Mouse (Mus musculus) myocyte (in vitro differentiated cells): ENCODE results near the gene Hc. TPM values are rescaled to one million over a fixed set of nuclear protein-coding genes. Genes with fewer than 3 reads are reported as not detected.

ENCODE experiments used
- H3K27me3 ChIP-seq: one replicate; pipeline ENCODE4 v1.6.1; 2011; ENCODE audit not compliant: control insufficient read depth, insufficient read depth, insufficient read length
- H3K36me3 ChIP-seq: one replicate; pipeline ENCODE4 v1.6.1; 2011; ENCODE audit not compliant: control insufficient read depth, insufficient read depth
- H3K4me2 ChIP-seq: one replicate; pipeline ENCODE4 v1.6.1; 2011; ENCODE audit warnings: low read depth, control low read depth
- H3K4me3 ChIP-seq: one replicate; pipeline ENCODE4 v1.5.1; 2011; ENCODE audit warnings: mild to moderate bottlenecking, control low read depth, moderate library complexity
- H3K79me2 ChIP-seq: one replicate; pipeline ENCODE4 v1.6.1; 2011; ENCODE audit not compliant: control insufficient read depth, insufficient read depth
- H3ac ChIP-seq: one replicate; pipeline ENCODE4 v1.6.1; 2011; ENCODE audit not compliant: control insufficient read depth, insufficient read length
- CEBPB ChIP-seq: IDR thresholded peaks from 2 replicates; pipeline ENCODE4 v1.6.1; 2011; ENCODE audit warnings: mild to moderate bottlenecking, moderate library complexity; ENCODE audit not compliant: poor library complexity, insufficient read depth, severe bottlenecking
- E2F4 ChIP-seq: IDR thresholded peaks from one replicate; pipeline ENCODE4 v1.6.1; 2011; ENCODE audit warnings: mild to moderate bottlenecking, control low read depth, moderate library complexity; ENCODE audit not compliant: insufficient read depth
- MAX ChIP-seq: IDR thresholded peaks from one replicate; pipeline ENCODE4 v1.6.1; 2011; ENCODE audit warnings: low read depth, mild to moderate bottlenecking, control low read depth
- MYOD1 ChIP-seq, 3 experiments: IDR thresholded peaks; one replicate each; pipeline ENCODE4 v1.6.1; 2011; ENCODE audit warnings: control low read depth in 2 of 3, low read depth in 2 of 3, mild to moderate bottlenecking in 2 of 3, moderate library complexity in 1 of 3; ENCODE audit not compliant: insufficient read length in 2 of 3, control insufficient read depth in 1 of 3
- MYOG ChIP-seq, 3 experiments: IDR thresholded peaks; one replicate each; pipeline ENCODE4 v1.6.1; 2011; ENCODE audit warnings: control low read depth in 2 of 3, low read depth in 2 of 3, mild to moderate bottlenecking in 2 of 3; ENCODE audit not compliant: insufficient read length in 2 of 3, control insufficient read depth in 1 of 3, insufficient read depth in 1 of 3
- POLR2A ChIP-seq: IDR thresholded peaks from one replicate; pipeline ENCODE4 v1.6.1; 2011; ENCODE audit warnings: low read depth, mild to moderate bottlenecking, control low read depth, moderate library complexity; ENCODE audit not compliant: insufficient read length
- POLR2AphosphoS2 ChIP-seq: IDR thresholded peaks from one replicate; pipeline ENCODE4 v1.6.1; 2011; ENCODE audit warnings: low read depth, control low read depth; ENCODE audit not compliant: insufficient read length
- REST ChIP-seq: IDR thresholded peaks from one replicate; pipeline ENCODE4 v1.6.1; 2011; ENCODE audit warnings: mild to moderate bottlenecking, control low read depth, moderate library complexity; ENCODE audit not compliant: insufficient read depth, insufficient read length
- SRF ChIP-seq: IDR thresholded peaks from one replicate; pipeline ENCODE4 v1.6.1; 2011; ENCODE audit warnings: low read depth; ENCODE audit not compliant: control insufficient read depth, insufficient read length
- TCF12 ChIP-seq: IDR thresholded peaks from one replicate; pipeline ENCODE4 v1.6.1; 2011; ENCODE audit warnings: mild to moderate bottlenecking, control low read depth; ENCODE audit not compliant: poor library complexity, insufficient read depth, severe bottlenecking
- TCF3 ChIP-seq: IDR thresholded peaks from one replicate; pipeline ENCODE4 v1.6.1; 2011; ENCODE audit warnings: low read depth, control low read depth; ENCODE audit not compliant: insufficient read length
- USF1 ChIP-seq: IDR thresholded peaks from one replicate; pipeline ENCODE4 v1.6.1; 2011; ENCODE audit warnings: low read depth, mild to moderate bottlenecking, control low read depth, moderate library complexity
- polyA plus RNA-seq: library from polyadenylated mRNA; unstranded; fragments of >200 nt; fragmentation: generic; extraction: Trizol; gene quantifications from one replicate; pipeline ENCODE4 v1.2.1, GENCODE M21; 2012; ENCODE audit warnings: missing spikeins

Hc gene
- polyA plus RNA-seq: not detected

DNA sequence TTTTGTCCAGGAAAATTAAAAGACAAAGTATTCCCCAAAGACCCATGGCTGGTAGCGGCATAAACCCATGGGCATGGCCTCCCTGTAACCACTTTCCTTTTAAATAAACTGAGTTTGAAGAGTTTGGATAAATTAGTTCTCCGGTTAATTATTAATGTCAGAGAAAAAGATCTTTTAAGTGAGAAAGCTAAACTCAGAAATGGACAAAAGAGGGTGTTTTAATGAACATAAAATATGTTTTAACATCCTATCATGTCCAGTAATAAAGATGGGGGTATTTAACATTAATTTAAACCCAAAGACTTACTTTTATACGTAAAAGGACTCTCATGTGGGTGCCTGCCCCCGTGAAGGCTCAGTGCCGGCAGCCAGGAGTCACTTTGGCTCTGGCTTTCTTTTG, at the start of gene Hc:
Gene Hc, minus strand, starts transcription at position 101 of the 400 bp plus-strand sequence.
- no peak for TF ChIP-seq CEBPB
- no peak for TF ChIP-seq TCF12
- no peak for TF ChIP-seq SRF
- no peak for TF ChIP-seq MYOG (IDR thresholded peaks at IDR 0.05; ENCODE audit: control insufficient read depth in 1 of 3, insufficient read depth in 1 of 3, insufficient read length in 2 of 3, low read depth in 2 of 3)
- no peak for TF ChIP-seq MYOD1 (IDR thresholded peaks at IDR 0.05; ENCODE audit: control insufficient read depth in 1 of 3, insufficient read length in 2 of 3, low read depth in 2 of 3)
- TF ChIP-seq USF1: no peak
- no peak for TF ChIP-seq POLR2AphosphoS2
- TF ChIP-seq E2F4: no peak
- TF ChIP-seq POLR2A: no peak
- TF ChIP-seq TCF3: no peak
- TF ChIP-seq MAX: no peak
- TF ChIP-seq REST: no peak
- Histone ChIP-seq H3ac (no peak within 1 kb of the TSS), H3K4me2 (no peak within 1 kb of the TSS), H3K27me3 (peaks cover 3% of the 10 kb centered on the region), H3K79me2 (no peaks in the 10 kb centered on the region), H3K4me3 (no peak within 1 kb of the TSS), H3K36me3 (no peaks in the 10 kb centered on the region)

DNA sequence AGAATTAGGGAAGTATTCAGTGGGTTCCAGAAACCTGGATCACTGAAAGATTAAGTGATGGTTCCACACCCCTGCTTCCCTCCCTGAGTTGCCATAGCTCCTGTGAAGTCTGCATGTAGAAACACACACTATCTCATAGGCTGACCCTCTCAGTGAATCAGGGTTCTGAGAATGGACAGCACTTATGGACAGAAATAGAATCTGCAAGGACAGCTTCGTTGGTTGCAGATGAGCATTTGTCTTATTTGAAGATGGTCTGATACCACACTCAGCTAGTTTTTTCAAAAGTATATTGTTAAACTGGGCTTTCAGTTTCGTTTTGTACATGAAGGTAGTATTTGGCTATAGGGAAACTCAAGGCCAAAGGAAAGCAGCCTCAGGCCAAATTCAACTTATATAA, 49.3 kb upstream of the Hc start:
- H3K27me3 ChIP-seq: no peaks in the 10 kb centered on the region
- no peak overlapping the region for H3ac ChIP-seq
- H3K36me3 ChIP-seq: no peaks in the 10 kb centered on the region
- TF ChIP-seq POLR2A (no peak), SRF (no peak), TCF3 (no peak), MAX (no peak), CEBPB (no peak), USF1 (no peak), REST (no peak), TCF12 (no peak), E2F4 (no peak), MYOD1 (IDR thresholded peaks at IDR 0.05; ENCODE audit: control insufficient read depth in 1 of 3, insufficient read length in 2 of 3, low read depth in 2 of 3) (no peak)
- peak overlapping the region; percentile 40 for H3K4me3 ChIP-seq
- H3K4me2 ChIP-seq: peak overlapping the region; percentile 75
- no peaks in the 10 kb centered on the region for H3K79me2 ChIP-seq

DNA sequence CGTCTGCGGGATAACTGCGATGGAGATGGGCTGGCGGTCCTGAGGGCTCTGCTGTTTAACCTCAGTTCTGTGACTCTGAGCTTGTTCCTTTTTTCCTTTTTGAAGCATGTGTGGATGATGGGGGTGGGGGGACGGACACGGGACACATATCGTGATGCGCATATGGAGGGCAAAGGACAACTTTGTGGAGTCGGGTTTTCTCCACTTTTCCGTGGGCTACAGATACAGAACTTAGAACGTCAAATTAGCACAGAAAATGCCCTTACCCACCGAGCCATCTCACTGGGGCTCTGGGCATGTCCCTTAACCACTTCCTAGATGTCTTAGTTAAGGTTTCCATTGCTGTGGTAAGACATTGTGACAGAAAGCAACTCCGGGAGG, 48.7 kb upstream of the Hc start:
- H3ac ChIP-seq: peak overlapping the region; percentile 65
- no peaks in the 10 kb centered on the region for H3K36me3 ChIP-seq
- H3K4me3 ChIP-seq: peak overlapping the region; percentile 40
- H3K27me3 ChIP-seq: no peaks in the 10 kb centered on the region
- TF ChIP-seq POLR2AphosphoS2 (no peak), MAX (no peak), TCF3 (no peak), E2F4 (no peak), TCF12 (no peak), MYOD1 (IDR thresholded peaks at IDR 0.05; ENCODE audit: control insufficient read depth in 1 of 3, insufficient read length in 2 of 3, low read depth in 2 of 3) (no peak), POLR2A (no peak), CEBPB (no peak), SRF (no peak), REST (no peak), USF1 (no peak), MYOG (IDR thresholded peaks at IDR 0.05; ENCODE audit: control insufficient read depth in 1 of 3, insufficient read depth in 1 of 3, insufficient read length in 2 of 3, low read depth in 2 of 3) (no peak)
- no peaks in the 10 kb centered on the region for H3K79me2 ChIP-seq
- peak overlapping the region; percentile 75 for H3K4me2 ChIP-seq

DNA sequence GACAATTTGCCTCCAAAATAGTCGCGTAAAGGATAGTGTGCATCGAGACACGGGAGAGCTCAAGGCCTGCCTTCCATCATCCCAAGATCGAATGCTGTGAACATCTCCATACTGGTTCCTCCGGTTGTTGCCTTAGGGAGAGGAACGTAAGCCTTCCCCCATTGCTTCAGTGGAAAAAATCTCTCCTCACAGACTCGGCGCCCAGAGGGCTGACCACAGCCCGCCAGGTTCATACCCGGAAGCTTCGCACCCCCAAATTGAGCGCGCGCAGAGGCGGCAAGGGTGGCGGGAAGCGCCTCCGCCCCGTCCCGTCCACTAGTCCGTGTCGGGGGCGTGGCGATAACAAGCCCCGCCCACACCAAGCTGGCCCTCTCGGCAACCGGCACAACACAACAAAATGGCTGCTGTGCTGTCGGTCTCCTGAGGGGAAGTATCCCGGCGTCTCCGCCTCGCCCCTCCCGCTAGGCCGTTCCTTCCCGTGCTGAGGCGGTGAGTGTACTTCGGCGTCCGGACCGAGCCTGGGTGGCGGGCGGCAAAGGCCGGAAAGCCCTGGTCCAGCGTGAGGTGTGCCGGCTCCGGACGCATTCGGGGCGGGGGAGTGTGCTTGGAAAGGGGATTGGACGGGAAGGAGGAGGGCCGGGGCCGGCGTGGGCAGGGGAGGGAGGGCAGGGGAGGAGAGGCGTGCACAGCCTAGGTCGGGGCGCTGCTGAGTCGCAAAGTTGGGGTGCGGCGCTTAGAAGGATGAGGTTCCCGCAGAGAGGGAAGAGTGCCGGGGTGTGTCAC, 48.1 kb upstream of the Hc start, which contains the start of gene Cntrl:
Gene Cntrl, plus strand, starts transcription at position 352 of the 783 bp plus-strand sequence.
- peak within 1 kb of the TSS; percentile 65 for H3ac ChIP-seq
- no peaks in the 10 kb centered on the region for H3K79me2 ChIP-seq
- TF ChIP-seq POLR2AphosphoS2: peak; percentile 52
- no peak for TF ChIP-seq SRF
- peak; percentile 65 for TF ChIP-seq POLR2A
- TF ChIP-seq E2F4: peak; percentile 67
- H3K4me2 ChIP-seq: peak within 1 kb of the TSS; percentile 84
- peak within 1 kb of the TSS; percentile 40 for H3K4me3 ChIP-seq
- H3K36me3 ChIP-seq: no peaks in the 10 kb centered on the region
- H3K27me3 ChIP-seq: no peaks in the 10 kb centered on the region

DNA sequence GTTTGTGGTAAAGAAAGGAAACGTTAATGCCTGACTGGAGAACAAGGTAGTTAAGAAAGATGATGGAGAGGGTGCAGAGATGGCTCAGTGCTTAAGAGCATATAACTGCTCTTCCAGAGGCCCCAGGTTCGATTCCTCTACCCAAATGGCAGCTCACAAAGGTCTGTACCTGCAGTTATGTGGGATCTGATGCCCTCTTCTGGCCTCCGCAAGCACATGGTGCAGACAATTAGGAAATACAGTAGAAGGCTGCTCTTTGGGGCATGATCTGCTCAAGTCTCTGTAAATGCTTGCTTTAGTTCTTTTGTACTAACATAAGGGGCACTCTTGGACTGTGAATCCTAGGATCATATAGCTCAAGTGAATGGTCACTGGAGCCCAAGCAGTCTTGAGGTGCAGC, 47.5 kb upstream of the Hc start:
- peak overlapping the region; percentile 84 for H3K4me2 ChIP-seq
- no peaks in the 10 kb centered on the region for H3K79me2 ChIP-seq
- no peaks in the 10 kb centered on the region for H3K36me3 ChIP-seq
- peak overlapping the region; percentile 40 for H3K4me3 ChIP-seq
- no peaks in the 10 kb centered on the region for H3K27me3 ChIP-seq
- TF ChIP-seq MAX (no peak), TCF12 (no peak), REST (no peak), TCF3 (no peak), MYOD1 (IDR thresholded peaks at IDR 0.05; ENCODE audit: control insufficient read depth in 1 of 3, insufficient read length in 2 of 3, low read depth in 2 of 3) (no peak), POLR2A (no peak)
- peak overlapping the region; percentile 65 for H3ac ChIP-seq
